Mouse (Mus musculus): ENCODE data around the gene Tiparp.

DNA sequence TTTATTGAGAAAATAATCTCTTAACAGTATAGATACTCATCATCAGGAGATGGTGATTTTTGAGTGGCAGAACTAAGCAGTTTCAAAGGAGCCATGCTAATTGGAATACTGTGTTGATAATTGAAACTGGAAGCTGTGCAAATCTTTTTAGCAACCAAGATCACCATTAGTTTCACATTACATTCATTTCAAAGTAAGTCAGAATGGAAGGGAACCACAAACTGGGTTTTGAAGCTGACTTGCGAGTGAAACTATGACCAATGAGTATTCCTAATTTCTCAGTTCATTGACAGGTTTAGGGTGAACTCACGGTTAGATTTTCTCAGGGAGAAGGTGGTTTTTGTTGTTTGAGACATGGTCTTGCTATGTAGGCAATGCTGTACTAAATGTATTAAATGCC, 6.3 kb downstream of the Tiparp start:
- TF ChIP-seq CTCF (IDR thresholded peaks at IDR 0.05; ENCODE audit: borderline replicate concordance, extremely low read depth, insufficient read depth, insufficient read length) (no peak), POLR2A (IDR thresholded peaks at IDR 0.05; ENCODE audit: borderline replicate concordance, extremely low read depth, insufficient read depth, insufficient read length, poor library complexity, severe bottlenecking) (no peak)
